Mouse (Mus musculus) heart, adult 2 months (tissue): Measurements from ENCODE around the gene Parn.

Experiments used
- CTCF ChIP-seq: fragments of 200-600 bp; IDR thresholded peaks from 2 replicates; pipeline ENCODE4 v1.8.1; 2022; ENCODE audit warnings: antibody characterized with exemption, mild to moderate bottlenecking, moderate library complexity
- EP300 ChIP-seq: fragments of 200-500 bp; IDR thresholded peaks from 2 replicates; pipeline ENCODE4 v1.6.1; 2011; ENCODE audit warnings: low read depth, low read length, control low read depth; ENCODE audit not compliant: insufficient read depth
- POLR2A ChIP-seq: fragments of 200-500 bp; IDR thresholded peaks from 2 replicates; pipeline ENCODE4 v1.6.1; 2011; ENCODE audit warnings: mild to moderate bottlenecking, low read depth, low read length, control low read depth; ENCODE audit not compliant: insufficient read depth

- TF ChIP-seq CTCF (no peak), EP300 (no peak), POLR2A (no peak)
Observed at GRCm38 (mm10) chr16:13645930-13646329, 22.0 kb downstream of the Parn start.
